Comparison of ENCODE assay signal across 8 mouse cellular contexts in the genomic region with DNA sequence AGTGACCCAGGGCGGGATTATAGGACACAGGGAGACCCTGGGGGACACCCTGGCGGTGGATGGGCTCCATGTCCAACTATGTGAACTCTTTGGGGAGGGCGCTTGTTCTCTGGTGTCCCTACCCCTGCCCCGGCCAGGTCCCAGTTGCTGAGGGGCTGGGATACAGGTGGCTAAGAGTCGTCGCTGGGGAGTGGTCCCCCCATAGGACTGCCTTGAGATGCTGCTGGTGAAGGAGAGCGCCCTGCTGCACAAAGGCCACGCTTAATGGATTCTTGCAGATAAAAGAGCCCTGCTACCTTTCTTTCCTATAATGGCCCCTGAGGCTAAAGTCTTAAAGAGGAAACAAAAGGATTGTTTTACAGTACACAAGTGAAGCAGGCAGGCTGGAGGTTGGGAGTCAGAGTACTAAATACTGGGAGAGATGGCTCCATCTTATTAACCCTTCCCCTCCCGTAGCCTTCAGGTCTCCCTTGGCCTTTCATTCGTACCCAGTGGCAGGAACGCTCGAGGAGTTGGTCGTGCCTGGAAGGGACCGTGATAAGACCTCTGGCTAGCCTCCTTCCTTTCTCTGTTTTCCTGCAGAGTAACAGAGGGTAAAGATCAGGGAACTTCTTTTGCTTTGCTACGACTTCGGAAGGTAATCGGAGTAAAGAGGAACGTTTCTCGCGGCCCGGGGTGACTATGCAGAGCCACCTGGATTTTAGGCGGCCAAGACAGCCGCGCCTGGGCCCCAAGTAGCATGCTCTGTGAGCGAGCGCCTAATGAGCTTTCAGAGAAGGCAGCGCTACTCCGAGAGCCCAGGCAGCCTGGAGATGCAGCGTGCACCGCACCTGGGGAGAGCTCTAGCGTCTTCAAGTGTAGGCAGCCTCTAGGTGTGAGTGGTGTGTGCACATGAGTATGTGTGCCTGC.
DNase-seq lines count a peak whose midpoint lies in the region; ATAC-seq lines count a peak whose summit lies in the region.

No protein-coding gene starts in this region.

- H3K4me2 ChIP-seq in heart, embryonic 14.5 days (ENCODE audit: low read length) = peak overlapping the region; percentile 67
- H3K4me2 ChIP-seq in intestine, embryonic 15.5 days (replicated peaks) = peak overlapping the region; percentile 65
- H3K4me2 ChIP-seq in neural tube, embryonic 13.5 days = peak overlapping the region; percentile 50

- H3K4me3 ChIP-seq in heart, embryonic 14.5 days (ENCODE audit: control insufficient read depth in 1 of 2, insufficient read depth in 1 of 2, low read depth in 1 of 2, low read length in 2 of 2) = peak overlapping the region; percentile 18 to 30; a peak in 3 of 4 replicates
- peak overlapping the region; percentile 12; the same call in 1 of the 2 replicates for H3K4me3 ChIP-seq in intestine, embryonic 15.5 days (replicated peaks)
- peak overlapping the region; percentile 8; the same call in 1 of the 2 replicates for H3K4me3 ChIP-seq in neural tube, embryonic 13.5 days

- no peaks in the 10 kb centered on the region for H3K36me3 ChIP-seq in heart, embryonic 14.5 days (ENCODE audit: control insufficient read depth, insufficient read depth, low read length)
- no peaks in the 10 kb centered on the region for H3K36me3 ChIP-seq in intestine, embryonic 15.5 days
- H3K36me3 ChIP-seq in neural tube, embryonic 13.5 days = no peaks in the 10 kb centered on the region

- WGBS in heart, embryonic 14.5 days = 17% methylated on average over 31 of the region's 31 CpGs
- WGBS in intestine, embryonic 15.5 days = 19% methylated on average over 31 of the region's 31 CpGs
- 6% methylated on average over 31 of the region's 31 CpGs for WGBS in neural tube, embryonic 13.5 days

- DNase-seq in heart, postnatal 36 days = no peak
- DNase-seq in embryo, embryonic 11 days = peak; percentile 73
- DNase-seq in testis, postnatal 10 days (ENCODE audit: low spot score) = no peak
- DNase-seq in ovary, postnatal 36 days (ENCODE audit: low spot score) = no peak
- no peak for DNase-seq in gastrocnemius, postnatal 25 days

- H3K9ac ChIP-seq in heart, embryonic 14.5 days (ENCODE audit: low read length) = peak overlapping the region; percentile 59
- peak overlapping the region; percentile 28 for H3K9ac ChIP-seq in intestine, embryonic 15.5 days
- H3K9ac ChIP-seq in neural tube, embryonic 13.5 days = peak overlapping the region; percentile 59

- ATAC-seq in heart, embryonic 14.5 days (ENCODE audit: insufficient number of reproducible peaks, insufficient read depth, low FRiP score, low read depth) = no peak; the same call in 1 of the 2 replicates
- ATAC-seq in intestine, embryonic 15.5 days = peak; percentile 57
- peak; percentile 41 for ATAC-seq in neural tube, embryonic 13.5 days (ENCODE audit: low read depth)

- H3K4me1 ChIP-seq in heart, embryonic 14.5 days (ENCODE audit: control insufficient read depth in 2 of 2, insufficient read depth in 2 of 2, low read length in 2 of 2) = peaks cover 8 to 23% of the 10 kb centered on the region in 2 experiments
- peaks cover 11% of the 10 kb centered on the region for H3K4me1 ChIP-seq in intestine, embryonic 15.5 days (replicated peaks)
- H3K4me1 ChIP-seq in neural tube, embryonic 13.5 days (replicated peaks) = peaks cover 41% of the 10 kb centered on the region

- no peaks in the 10 kb centered on the region for H3K9me3 ChIP-seq in heart, embryonic 14.5 days (ENCODE audit: control insufficient read depth, low read length)
- no peaks in the 10 kb centered on the region for H3K9me3 ChIP-seq in intestine, embryonic 15.5 days
- H3K9me3 ChIP-seq in neural tube, embryonic 13.5 days = no peaks in the 10 kb centered on the region

- no peaks in the 10 kb centered on the region for H3K27me3 ChIP-seq in heart, embryonic 14.5 days (ENCODE audit: control insufficient read depth, insufficient read depth, low read length)
- no peaks in the 10 kb centered on the region for H3K27me3 ChIP-seq in intestine, embryonic 15.5 days (replicated peaks)
- H3K27me3 ChIP-seq in neural tube, embryonic 13.5 days = no peaks in the 10 kb centered on the region

- intact Hi-C loops in heart, postnatal 36 days (cut with DNase I) = no loop called here

- no peak overlapping the region for H3K27ac ChIP-seq in heart, embryonic 14.5 days (replicated peaks in 1 of 2; ENCODE audit: control insufficient read depth in 1 of 2, insufficient read depth in 1 of 2, low read depth in 2 of 2, low read length in 2 of 2)
- H3K27ac ChIP-seq in intestine, embryonic 15.5 days = no peak overlapping the region
- no peak overlapping the region; the same call in 1 of the 2 replicates for H3K27ac ChIP-seq in neural tube, embryonic 13.5 days (replicated peaks)
